Mouse (Mus musculus): ENCODE results near the gene Dnajc1. TPM values are rescaled to one million over a fixed set of nuclear protein-coding genes. Genes with fewer than 3 reads are reported as not detected.

Gene Dnajc1
- polyA plus RNA-seq (2017; shearing (Covaris generic)), result 10 to 100 TPM; 15.8 to 25.1 TPM

DNA sequence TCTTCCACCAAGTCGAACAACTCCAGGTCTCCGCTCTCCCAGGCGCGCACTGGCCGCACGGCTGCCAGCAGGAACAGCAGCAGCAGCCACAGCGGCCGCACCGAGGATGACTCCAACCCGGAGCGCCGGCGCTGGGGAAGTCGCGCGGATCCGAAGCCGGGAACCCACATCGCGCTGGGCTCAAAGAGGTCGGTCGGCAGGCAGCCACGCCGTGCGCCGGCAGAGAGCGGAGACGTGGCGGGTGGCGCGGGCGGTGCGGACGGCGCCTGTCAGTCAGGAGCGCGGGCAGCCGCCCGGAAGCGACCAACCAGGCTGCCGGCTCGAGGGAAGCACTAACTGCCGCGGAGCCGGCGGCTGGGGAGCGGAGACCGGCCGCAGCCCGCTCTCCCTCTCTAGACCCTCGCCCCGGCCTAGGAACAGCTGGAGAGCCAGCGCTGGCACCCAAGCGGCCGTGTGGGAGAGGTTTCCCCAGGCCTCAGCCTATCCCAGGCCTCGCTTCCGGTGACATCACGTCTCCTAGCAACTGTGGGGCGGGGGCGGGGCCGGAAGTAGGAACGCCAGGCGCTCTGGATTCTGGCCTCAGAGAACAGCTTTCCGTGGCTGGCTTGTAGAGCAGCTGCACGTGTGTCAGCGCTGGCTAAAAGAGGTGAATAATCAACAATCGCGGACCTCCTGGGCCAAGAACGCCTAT lies at the start of gene Dnajc1:
Gene Dnajc1, minus strand, starts transcription at position 500 of the 691 bp plus-strand sequence.
- peak; percentile 96 for ATAC-seq

DNA sequence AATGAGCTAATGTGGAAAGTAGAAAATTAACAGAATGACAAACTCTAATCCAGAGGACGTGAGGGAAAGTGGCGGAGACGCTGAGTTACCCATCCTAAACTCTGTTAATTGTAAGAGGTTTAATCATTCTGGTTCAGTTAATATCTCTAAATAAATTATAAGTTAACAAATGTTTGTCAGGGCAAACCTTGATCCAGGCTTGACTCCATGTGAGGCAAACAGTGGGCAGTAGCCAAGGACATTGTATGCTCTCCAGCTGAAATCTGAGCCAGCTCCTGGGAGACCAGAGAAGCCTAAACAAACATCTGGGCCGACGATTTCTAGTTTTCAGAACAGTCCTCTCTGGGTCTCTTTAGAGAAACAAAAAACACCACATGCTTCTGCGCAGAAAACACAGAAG lies 49.2 kb upstream of the Dnajc1 start:
- no peak for ATAC-seq

DNA sequence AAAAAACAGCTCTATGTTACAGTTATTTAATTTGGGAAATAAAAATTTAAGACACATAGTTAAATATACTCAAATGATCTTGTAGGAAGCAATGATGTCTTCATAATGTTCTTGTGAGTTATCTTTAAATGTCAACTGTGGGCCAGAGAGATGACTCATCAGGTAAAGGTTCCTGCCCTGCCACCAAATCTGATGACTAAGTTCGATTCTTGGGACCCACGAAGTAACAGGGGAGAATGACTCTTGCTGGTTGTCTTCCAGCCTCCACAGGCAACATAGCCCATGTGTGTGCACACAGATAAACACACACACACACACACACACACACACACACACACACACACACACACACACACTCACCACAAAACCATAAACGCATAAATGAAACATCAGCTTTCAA lies 22.6 kb upstream of the Dnajc1 start:
- peak; percentile 60 for ATAC-seq

DNA sequence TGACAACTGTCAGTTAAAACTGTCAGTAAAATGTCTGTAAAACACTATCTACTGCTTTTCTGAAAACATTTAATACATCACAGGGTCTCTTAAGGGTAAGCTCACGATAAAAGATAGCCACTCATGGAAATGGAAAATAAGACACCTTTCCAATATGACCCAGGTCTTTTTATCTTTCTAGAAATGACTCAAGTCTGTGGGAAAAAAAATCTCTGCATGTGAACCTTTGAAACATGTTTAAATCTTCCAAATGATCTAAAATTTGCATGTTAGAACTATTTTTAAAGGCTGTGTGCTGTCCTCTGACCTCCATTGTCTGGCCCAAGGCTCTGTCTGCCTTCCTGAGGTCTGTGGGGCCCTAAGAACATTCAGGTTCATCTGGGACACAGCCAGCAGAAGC lies 11.0 kb upstream of the Dnajc1 start:
- no peak for ATAC-seq

DNA sequence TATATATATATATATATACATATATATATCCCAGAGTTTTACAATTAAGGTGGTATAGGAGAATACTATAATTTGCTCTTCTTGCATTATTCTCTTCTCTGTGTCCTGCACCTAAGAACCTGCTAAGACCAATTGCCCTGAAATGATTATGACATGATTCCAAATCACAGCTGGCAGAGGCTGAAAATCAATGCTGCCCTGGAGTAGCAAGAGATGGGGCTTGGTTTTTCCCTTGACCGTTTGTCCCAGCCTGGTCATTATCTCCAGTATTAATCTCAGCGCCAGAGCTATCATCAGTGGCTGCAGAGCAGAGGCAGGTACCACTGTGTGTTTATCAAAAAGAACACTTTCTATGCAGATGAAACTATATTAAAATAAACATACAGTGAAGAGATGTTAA lies 9.1 kb upstream of the Dnajc1 start:
- ATAC-seq, result no peak

DNA sequence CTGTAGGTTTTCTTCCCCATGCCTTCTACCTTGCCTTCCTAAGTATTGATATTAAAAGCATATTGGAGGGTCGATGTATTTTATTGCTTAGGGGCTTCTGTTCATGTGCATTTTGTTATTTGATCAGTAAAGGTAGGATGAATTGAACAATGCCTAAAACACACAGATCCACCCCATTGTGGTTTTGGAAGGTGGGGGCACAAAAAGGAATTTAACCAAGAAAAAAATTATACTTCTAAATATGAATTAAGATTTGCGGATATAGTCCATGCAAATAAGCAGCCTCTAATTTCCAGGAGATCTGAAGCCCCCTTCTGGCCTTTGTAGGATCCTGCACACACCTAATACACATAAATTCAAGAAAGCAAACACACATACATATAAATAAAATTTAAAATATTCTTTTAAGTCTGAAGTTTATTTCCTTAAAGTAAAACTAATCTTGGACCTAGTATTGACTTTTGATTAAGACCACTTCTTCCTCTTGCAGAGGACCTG lies 441 bp upstream of the Dnajc1 start:
- no peak for ATAC-seq

DNA sequence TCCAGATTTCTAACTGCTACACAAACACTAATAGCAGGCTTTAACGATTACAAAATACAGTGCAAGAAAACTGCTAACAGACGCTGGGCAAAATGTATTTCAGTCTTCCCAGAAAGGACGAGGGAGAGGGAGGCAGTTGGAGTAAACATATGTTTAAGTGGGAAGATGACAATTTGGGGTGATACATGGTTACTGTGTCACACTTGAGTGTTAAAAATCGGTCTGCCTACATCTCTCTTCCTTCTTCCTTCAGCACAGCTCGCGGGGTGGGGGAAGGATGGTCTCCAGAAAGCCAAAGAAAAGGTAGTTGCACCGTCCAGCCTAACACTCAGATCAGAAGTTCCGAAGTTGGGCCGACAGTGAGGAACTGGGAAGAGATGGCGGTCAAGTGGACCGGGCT lies 769 bp downstream of the Dnajc1 start:
- peak; percentile 5 for ATAC-seq

DNA sequence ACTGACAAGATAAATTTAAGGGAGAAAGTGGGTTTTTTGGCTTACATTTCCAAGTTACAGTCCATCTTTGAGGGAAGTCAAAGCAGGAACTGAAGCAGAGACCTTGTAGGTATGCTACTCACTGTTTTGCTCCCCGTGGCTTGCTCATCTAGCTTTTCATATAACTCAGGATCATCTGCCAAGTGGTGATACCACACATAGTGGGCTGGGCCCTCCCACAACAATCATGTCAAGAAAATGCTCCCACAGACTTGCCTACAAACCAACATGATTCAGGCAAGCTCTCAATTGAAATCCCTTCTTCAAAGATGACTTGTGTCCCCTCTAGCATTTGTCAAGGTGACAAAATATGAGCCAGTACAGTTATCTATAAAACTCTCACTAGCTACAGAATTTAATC lies 3.0 kb downstream of the Dnajc1 start:
- ATAC-seq, result no peak

DNA sequence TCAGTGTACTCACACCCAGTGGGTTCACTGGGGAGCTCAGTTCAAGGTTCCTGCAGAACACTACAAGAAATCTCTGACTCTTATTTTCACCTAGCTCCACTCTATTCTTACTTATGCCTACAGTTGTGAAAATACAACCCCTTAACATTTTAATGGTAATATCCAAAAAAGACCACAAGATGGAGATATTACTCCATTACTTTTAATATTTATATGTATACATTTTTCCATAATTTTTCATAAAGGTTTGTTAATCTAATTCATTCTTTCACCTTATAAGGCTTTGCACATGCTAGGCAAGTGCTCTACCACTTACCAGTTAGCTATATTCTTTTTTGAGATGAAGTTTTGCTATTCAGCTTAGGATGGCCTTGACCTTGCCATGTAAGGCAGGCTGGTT lies 11.0 kb downstream of the Dnajc1 start:
- ATAC-seq, result peak; percentile 71

DNA sequence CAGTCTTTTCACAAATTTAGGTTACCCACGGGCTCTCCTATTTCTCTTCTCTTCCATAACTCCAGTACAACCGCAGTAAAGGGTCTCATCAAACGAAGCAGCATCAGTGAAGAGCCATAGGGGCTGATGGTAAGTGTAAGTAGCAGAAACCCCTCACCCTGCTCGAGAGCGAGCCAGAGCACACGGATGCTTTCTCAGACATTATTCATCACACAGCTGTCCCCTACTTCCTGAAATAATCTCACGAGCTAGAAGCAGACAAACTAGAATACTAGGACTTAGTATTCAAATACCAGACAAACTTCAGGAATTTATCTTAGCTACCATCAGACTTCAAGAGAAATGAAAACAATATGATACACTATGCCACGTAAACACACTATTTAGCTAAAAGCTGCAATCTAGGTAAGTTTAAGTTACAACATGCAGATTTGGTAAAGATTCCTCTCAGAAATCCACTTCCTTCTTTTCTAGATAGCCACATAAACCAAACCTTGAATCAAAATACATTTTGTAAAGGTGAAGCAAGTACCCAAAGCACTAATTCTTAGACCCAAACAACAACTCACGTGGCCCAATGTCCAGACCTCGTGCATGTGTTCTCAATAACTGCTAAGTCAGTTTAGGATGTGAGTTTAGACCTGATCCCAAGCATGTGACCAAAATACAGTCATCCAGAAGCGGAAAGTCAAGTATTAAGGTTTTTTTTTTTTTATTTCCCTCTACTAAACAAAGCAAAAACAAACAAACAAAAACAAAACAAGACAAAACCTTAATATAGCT lies 20.0 kb downstream of the Dnajc1 start:
- no peak for ATAC-seq

DNA sequence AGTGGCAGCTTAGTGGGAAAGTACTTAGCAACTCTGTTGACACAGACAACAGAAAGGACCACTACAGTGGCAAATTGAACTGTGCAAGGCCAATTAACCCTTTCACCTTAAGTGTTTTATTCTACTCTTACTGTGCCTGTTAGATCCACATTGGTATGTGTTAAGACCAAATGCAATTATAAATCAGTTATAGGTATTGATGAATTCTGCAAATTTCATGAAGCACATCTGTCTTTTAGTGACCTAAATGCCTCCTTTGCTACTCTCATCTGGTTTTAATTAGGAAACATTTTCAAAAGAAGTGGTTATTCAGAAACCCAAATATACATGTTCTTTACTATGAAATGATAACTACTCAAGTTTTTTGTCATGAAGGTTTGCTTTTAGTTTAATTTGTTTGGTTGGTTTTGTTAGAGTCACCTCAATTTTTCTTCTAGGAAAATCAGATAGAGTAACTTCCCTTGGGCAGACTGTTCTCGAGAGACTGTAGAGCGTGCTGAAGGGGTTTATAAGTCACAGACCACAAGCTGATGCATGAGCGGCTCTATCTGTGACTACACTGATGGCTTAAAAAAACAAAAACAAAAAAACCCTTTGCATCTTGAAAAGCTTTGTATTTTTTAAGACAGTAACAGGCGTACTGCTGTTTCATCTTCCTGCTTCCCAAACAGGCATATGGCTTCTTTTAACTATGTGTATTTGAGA lies 21.7 kb downstream of the Dnajc1 start:
- ATAC-seq, result no peak

DNA sequence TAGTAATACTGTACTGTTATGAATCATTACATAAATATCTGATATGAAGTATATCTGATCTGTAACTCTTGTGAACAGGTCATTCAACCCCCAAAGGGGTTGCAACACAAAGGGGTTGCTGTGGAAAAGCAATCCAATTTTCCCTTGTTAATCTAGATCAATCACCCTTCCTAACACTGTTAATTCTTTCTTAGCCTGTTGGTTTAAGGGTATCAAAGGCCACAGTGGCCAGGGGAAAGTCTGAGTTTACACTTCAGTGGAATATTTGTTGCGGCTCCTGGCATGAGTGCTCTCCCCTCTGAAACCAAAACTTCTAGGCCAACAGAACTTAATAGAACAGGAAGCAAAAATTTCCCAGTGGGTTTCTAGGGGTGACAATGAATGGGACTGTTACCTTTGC lies 28.2 kb downstream of the Dnajc1 start:
- ATAC-seq, result no peak

DNA sequence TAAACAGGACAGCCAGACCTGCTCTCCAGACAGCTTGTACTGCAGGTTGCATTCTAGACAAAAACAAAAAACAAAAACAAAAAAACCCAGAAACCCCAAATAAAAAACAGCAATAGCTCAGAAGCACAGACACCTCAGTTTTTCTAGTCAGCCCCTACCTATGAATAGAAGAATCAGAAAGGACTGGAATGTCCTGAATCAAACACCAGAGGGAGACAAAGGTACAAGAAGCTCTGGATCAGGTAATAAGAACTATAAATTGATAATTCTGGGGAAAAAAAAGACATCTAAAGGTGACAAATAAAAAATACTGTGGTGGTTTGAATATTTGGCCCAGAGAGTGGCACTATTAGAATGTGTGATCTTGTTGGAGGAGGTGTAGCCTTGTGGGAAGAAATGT lies 37.3 kb downstream of the Dnajc1 start:
- ATAC-seq, result no peak

DNA sequence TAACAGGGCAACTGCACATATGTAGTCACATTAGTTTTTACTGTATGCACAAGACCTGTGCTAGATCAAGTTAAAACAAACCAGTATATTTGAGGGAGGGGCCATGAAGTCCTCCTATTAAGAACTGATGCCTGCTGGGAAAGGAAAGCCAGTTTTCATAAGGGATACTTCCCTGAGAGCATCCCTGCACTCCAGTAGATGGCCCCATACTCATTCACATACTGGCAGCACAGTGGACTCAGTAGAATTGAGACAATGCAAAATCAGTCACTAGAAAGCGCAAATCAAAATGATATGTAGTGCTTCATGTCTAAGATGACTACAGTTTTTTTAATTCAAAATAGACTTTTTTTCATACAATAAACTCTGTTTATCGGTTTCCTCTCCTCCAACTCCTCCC lies 40.0 kb downstream of the Dnajc1 start:
- ATAC-seq, result no peak

DNA sequence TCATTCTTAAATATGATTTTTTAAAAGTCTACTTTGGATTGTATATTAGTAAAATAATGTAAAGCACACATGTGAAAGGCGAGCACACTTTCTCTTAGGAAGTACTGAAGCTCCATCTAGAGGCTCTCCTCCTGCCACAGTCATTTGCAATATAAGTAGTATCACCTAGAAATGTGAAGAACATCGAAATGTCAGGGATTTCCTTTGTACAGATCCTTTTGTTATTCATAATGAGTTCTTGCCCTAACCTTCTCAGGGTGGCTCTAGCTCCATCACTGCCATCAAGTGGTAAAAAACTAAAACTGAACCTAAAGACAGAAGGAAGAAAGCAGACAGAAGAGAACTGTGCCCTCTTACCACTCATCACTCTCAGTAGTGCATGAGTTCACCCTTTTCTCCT lies 49.2 kb downstream of the Dnajc1 start:
- ATAC-seq, result peak; percentile 94

DNA sequence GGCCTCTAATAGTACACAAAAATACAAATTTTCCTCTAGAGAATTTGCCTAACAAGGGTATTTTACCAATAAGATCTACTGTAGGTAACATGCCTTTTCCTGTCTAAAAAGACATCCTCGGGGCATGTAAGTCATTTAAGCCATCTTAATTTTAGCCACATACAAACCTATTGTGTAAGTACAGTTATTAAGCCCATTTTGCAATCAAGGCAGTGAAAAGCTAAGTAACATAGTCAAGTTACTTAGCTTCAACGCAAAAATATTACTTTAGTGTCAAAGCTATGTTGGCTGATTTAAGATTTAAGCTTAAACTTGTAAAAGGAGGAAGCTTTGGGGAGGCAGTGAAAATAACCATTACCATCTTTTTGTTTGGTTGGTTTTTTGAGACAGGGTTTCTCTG lies 74.0 kb downstream of the Dnajc1 start:
- no peak for ATAC-seq

DNA sequence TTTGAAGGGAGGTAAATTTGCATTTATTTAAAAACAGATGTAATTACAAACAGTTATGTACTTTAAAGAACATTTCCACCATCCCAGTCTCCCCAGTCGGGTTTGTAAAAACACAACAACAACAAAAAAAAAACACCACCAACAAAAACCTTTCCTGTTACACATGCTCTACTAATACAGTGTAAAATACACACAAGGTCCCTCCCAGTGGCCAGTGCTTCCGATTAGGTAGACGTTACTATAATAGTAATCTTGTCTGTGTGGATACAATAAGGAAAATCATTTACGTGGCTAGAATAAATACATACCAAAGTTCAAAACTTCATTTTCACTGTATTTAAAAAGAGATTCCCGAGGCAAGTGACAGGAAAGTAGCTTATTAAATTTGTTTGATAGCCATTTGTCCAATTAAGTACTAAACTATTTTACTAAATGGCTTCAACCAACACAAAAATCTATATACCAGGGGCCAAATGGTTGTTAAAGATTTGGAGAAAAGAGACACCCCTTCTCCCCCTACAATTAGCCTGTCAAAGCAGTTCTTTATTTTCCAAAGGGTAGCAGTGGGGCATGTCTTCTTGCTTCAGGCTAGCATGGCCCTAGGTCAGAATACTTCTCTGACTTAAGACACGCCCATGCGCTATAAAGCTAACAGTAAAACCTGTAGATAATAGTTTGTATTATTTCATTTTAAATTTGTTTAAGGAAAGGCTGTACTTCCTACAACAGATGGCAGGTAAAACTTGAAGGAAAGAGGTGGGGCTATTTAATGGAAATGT lies 74.9 kb downstream of the Dnajc1 start:
- no peak for ATAC-seq

DNA sequence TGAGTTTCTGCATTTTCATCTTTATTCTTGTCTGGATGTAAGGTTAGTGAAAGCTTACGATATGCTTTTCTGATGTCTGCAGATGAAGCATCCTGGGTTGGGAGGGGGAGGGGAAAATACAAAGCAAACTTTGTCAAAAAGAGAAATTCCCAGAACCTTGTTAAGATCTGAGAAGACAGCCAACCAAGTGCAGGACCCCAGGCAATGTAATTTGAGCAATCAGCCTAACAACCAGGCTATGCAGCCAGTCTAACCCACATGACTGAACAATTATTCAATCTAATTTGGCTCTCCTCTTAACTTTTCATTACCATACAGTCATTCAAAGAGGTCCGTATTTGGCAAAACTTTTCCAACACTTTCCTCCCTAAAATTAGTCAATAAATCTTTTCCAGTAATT lies 75.7 kb downstream of the Dnajc1 start:
- ATAC-seq, result no peak

DNA sequence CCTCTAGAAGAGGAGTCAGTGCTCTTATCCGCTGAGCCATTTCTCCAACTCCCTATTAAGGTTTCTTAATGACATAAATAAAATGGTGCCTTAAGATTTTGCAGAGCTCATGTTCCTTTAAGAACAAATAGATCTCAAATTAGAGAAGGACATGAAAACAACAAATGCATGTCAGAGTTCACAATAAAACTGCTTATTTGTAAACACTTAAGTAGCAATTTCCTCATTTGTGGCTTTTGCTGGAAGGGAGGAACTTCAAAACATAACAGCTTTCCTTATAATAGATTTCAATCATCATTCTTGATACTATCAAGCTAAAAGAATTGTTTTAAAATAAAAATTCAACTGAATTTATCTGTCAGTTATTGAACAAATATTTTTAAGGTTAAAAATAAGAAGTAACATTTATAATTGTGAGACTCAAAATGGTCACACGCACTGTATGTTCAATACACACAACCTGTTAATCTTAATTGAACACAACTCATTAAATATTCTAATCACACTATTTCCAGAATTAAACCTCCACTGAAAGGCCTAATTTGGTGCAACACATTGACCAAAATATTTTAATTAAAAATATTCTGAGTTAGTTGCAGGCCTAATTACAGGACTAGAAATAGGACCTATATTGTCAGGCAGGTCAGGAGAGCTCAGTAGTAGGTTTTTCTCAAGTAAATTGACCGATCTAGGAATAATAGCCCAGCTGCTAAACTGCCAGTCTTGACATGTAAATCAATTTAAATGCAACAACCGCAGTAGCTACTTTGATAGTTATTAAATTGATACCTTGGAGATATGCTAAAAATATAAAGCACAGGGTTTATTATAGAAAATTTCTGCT lies 82.1 kb downstream of the Dnajc1 start:
- no peak for ATAC-seq

DNA sequence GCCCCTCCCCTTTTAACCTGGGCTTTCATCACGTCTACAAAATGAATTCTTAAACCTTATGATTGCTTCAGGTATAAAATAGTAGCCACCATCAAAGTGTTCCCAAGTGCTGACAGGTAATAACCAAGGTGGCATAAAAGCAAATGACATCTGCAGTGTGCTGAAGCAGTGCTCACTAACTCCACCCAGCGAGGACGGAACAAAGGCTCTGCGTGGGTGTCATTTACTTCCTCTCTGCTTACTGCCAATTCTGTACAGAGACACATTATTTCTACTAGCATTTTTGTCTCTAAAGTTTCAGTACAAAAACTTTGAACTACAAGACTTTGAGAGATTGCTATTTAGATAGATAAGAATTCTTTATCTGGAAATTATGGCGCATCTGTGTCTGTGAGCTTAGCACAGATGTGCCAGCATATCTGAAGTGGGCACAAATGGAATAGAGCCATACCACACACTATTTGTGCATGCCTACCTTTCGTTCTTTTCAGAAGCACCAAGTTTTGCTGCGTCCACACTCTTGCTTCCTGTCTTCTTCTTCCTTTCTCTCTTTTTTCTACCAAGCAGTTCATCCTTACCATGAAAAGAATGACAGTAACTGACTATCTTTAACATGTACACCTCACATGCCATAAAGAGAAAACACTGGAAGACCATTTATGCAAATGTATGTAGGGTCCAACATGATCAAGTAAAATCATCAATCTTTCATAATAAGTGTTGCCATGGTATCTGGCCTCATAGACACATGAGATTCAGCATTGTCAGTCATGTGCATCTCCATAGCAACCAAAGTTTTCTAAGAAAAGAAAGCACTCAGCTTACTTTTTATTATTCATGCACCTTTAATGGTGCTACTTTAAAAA lies 85.0 kb downstream of the Dnajc1 start:
- peak; percentile 96 for ATAC-seq

DNA sequence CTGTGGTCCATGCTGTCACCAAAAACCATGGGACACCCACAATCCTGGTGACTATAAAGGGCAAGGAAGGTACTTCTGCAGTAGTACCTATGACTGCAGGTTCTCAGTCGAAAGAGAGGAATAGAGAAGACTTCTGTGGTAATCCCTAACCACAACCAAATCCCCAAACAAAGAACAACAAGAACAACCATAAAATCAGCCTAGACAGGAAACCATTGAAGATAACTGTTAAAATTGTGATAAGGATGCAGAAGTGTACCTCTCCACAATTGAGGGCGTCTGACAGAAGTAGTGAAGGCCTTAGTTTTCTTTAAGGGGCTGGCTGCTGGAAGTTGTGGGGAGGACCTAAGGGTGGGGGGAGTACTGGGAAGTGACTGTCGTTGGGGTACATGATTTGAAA lies 91.7 kb downstream of the Dnajc1 start:
- no peak for ATAC-seq
